Mouse (Mus musculus): ENCODE data around the gene Mrps10.
"Not testable (repeated sequence)": the region's sequence is repeated elsewhere in the genome, so short reads cannot be mapped to it uniquely, and the experiment has no call there.

The Mrps10 gene

DNA sequence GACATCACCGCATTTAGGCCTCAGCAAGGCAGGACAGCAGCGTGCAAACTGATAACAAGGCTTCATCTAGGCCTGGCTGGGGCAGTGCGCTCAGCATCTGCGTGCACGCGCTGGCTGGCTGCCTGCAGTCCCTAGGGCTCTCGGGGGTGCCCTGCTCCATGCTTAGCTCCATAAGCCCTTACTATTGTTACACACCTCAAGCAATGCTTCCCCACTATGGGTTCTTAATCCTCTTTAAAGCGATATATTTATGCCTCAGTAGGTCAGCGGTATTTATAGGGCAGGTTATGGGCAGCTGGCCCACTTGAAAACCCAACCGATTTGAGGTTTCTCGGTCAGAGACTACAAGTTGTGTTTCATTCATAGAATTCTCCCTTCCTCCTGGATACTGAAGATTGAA is 13.2 kb downstream of the Mrps10 start:
- DNase-seq (ENCODE audit: low spot score in 2 of 2) = no peak

DNA sequence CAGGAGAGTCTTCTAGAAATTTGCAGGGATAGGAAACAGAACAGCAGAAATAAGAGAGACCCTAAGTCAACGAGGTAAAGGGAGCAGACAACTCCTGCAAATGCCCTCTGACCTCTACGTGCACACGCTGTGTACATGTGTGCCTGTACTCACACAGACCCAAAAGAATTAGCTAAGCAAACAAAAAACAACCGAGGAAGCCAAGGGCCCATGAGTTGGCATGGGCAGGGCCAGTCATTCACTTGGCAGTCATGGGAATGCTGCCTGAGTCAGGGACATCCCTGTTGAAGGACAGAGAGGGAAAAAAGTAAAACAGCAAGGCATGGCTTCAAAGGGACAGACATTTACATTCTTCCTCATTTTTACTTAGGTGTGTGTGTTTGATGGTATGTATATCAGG is 14.6 kb downstream of the Mrps10 start:
- DNase-seq (ENCODE audit: low spot score in 2 of 2) = no peak

DNA sequence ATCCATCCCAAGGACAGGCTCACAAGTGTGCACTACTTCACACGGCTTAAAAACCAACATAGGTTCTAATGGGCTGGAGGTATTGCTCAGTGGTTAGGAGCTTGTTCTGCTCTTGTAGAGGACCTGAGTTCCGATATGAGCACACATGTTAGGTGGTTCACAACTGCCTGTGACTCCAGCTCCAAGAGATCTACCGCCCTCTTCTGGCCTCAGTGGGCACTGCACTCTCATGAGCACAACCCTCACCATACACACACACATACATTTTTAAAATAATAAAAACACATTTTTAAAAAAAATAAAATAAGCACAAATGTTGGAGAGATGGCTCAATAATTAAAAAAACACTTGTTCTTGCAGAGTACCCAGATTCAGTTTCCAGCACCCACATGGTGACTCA is 15.4 kb downstream of the Mrps10 start:
- DNase-seq (ENCODE audit: low spot score in 2 of 2) = no peak

DNA sequence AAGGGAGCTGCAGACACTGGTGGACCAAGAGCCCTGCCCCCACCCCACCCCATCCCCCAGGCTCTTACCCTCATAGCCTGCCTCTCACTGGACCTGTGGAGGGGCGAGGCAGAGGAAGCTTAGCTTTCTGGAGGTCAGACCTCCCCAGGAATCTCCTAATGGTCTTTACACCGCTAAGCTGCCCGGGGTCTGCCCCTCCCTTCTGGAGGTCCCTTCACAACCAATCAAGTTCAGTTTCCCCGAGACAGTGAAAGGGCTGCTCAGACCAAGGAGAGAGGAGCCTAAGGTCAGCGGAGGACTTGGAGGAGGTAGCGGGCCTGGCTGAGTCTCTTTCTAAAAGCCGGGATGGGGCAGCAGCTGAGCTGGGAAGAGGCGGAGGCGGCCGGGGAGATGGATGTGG is 16.5 kb downstream of the Mrps10 start, which contains the start of gene Guca1b:
Guca1b (plus strand) TSS at position 249 of the 400 bp plus-strand sequence.
- no peak for DNase-seq (ENCODE audit: low spot score in 2 of 2)

DNA sequence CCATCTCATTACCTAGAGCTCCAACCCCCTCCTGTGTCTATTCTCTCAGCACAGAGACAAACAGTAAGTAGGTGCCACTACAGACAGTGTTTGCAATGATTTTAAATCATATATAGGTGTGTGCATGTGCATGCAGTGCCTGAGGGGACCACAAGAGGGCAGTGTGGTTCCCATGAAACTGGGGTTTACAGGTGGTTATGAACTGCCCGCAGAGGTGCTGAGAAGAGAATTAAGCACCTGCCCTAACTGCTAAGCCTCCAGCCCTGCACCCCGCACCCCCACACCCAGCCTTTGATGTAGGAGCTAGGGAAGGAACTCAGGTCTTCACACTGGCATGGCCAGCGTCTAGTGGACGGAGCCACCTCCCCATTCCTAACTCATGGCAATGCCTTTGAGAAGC is 18.0 kb downstream of the Mrps10 start:
- peak; percentile 18 to 31 for DNase-seq (ENCODE audit: low spot score in 2 of 2)

DNA sequence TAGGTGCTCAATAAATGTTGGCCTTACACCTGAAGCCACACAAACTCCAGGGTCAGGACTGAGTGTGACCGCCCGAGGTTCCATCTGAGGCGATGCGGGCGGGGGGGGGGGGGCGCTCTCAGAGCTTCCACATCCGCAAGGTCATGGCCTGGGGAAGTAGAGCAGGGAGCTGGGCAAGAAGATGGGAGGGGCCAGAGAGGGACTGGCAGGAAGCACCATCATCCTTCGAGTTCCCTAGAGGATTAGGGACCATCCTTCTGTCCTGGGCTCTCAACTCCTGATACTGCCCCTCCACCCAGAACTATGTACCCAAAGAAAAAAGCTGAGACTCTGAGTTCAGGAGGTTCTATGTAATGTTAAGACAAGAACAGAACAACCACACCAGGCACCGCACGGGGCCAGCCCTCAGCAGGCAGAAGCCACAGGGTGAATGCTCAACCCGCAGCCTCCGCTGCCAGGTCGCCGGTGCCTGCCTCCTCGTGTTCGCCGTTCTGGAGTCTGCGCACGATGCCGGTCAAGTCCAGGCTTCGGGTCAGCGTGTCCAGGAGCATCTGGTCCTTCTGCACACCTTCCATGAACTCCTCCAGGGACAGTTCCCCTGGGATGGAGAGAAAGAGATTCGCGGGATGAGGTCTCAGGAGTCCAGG is 25.7 kb downstream of the Mrps10 start:
- no peak for DNase-seq (ENCODE audit: low spot score in 2 of 2)

DNA sequence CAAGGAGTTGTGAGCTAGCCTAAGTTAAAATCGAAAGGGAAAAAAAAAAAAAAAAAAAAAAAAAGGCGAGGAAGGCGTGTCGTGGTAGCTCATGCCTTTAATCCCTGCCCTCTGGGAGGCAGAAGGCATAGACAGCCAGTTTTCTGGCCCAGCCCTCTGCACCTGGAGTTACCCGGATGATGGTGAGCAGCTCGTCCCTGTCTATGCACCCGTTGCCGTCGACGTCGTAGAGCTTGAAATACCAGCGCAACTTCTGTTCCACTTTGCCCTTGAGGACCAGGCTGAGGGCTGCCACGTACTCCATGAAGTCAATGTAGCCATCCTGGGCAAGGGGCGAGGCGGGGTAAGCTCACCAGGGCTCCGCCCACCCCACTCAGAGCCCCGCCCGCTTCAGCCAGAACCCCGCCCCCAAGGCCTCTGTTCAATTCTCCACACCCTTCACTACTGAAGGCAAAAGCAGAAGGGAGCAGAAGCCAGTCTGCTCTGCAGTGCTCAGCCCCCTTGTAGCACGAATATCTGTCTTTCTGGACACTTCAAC is 26.8 kb downstream of the Mrps10 start:
- no peak for DNase-seq (ENCODE audit: low spot score in 2 of 2)

DNA sequence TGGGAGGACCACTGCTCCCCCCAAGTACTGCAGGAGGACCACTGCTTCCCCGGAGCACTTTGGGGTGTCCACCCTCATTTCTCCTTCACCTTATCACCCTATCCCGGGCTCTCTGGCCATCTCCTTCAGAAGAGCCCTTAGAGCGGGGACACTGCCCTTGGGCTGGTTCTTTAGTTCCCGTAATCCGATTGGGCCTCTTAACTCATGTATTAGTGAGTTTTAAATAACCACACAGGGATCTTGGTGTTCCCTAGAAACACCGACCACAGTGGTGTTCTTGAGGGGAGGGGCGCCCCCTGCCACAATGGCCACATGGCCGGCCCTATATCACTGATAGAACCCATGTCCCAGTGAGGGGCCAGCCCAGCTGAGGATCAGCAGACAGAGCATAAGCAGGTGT is 30.4 kb downstream of the Mrps10 start:
- DNase-seq (ENCODE audit: low spot score in 2 of 2) = no peak

DNA sequence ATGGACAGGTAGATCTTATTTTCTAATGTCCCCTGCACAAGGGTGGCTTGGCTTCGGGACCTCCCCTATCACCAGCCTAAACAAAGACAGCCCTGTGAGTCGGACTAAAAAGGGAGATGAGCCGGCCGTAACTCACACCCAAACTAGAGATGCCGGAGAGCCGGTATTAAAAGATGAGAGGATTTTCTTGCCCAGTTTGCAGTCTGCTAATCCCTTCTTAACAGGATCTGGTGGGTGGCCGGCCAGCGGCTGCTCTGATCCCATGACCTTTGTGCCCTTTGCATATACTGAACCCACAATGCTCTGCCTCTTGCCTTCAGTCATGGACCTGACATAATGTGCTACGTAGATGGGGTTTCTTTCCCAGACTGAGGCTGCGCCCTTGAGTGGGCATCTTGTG is 31.8 kb downstream of the Mrps10 start, which contains the start of gene Guca1a:
Guca1a (minus strand) TSS at position 134 of the 400 bp plus-strand sequence.
- DNase-seq (ENCODE audit: low spot score in 2 of 2) = no peak

DNA sequence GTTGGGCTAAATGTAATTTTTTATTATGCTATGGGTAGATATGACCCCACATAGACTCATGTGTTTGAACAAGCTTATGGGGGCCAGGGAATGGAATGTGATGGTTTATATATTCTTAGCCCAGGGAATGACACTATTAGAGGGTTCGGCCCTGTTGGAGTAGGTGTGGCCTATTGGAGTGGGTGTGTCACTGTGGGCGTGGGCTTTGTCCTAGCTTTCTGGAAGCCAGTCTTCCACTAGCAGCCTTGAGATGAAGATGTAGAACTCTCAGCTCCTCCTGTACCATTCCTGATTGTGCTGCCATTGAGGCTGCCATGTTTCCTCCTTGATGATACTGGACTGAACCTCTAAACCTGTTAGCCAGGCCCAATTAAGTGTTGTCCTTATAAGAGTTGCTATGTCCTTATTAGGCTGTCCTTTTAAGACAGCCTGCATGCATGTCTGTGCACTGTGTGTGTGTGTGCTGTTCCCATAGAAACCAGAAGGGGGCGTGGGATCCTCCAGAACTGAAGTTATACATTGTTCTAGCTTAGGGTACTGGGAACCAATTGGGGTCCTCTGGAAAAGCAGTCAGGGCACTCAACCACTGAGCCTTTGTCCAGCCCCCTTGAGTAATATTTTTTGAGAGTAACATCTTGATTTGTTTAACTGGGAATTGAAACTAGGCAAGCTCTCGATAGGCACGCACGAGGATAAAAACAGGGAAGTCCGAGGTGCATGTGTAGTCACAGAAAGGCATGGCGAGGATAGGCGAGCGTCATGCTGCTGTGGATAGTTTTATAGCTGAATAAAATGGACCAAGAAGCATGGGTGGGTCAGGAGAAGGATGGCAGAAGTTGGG is 39.2 kb downstream of the Mrps10 start:
- no peak for DNase-seq (ENCODE audit: low spot score in 2 of 2)

DNA sequence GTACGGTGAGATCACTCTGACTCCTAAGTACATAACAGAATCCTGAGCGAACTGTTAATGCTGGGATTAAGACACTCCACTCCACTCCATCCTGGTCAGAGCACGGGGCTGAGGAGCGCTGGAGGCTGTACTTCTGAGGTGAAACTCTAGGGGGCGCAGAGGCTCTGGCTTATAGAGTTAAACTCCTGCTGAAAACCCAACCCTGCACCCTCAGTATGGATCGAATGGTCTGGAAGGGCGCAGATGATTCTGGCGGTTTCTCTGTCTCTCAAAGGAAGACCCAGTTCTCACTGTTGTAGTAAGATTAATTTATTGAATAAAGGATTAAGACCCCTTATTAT is 39.8 kb downstream of the Mrps10 start:
- peak; percentile 21 to 31 for DNase-seq (ENCODE audit: low spot score in 2 of 2)

DNA sequence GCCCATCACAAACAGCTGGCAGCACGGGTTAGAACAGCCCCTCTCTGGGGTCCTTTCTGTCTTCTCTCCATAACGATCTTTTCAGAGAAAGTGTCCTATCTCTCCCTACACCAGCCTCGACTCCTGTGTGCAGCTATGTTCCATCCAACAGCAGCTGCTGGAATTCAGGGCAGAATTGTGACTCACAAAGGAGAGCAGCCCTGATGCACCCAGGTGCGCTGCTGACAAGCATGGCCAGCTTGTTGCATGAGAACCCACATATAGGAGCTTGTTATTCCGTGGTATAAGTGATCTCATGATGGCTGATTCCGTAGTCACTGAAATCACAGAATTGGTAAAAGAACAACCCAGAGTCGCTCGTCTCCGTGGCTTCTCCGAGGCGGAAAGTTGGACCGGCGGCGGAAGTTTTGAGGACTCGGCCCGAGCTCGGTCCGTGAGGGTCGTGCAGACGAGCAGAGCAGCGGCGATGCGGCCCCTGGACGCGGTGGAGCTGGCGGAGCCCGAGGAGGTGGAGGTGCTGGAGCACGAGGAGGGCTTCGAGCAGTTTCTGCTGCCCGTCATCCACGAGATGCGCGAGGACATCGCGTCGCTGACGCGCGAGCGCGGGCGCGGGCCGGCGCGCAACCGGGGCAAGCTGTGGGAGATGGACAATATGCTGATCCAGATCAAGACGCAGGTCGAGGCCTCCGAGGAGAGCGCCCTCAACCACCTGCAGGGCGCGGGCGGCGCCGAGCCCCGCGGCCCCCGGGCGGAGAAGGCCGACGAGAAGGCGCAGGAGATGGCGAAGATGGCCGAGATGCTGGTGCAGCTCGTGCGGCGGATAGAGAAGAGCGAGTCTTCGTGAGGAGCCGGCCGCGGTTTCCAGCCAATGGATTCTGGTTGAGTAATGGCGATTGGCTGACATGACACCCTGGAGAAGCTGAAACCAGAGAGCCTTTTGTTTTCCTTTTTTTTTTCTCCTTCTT is 41.5 kb downstream of the Mrps10 start:
- DNase-seq (ENCODE audit: low spot score in 2 of 2) = peak in 1 of 2 experiments; percentile 10

DNA sequence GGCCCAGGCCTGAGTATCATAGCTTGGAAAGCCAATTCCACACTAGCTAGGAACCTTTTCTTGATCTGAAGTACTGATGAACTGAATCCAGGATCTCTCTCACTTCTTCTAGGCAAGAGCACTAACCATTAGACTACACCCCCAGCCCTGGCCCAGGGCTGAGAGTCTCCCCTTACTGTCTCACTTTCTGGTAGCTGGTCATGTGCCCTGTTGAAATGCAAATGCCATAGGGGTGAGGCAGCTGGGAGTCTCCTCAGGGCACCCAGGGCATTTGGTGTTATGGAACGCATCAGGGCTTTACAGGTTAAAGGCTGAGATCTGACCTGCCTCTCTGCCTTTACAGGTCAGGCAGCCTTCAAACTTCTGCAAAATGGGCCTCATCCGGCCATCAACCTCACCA is 51.5 kb downstream of the Mrps10 start:
- no peak for DNase-seq (ENCODE audit: low spot score in 2 of 2)

DNA sequence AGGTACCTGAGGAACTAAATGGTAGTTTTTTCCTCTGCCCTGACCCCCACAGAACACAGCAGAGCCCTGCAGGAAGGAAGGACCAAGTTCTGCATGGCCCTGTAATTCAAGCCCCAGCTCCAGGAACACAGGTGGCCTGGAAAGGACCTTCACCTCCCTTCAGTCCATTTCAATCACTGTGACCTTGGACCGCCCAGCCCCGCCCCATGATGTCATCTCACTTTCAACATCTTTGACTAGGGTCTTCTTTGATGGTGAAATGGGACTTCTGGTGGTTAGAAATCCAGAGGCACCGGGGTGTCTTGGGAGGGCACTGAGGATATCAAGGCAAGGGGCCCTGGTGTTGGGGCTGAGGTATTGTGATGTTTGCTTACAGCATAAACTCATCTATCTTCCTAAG is 52.9 kb downstream of the Mrps10 start:
- no peak for DNase-seq (ENCODE audit: low spot score in 2 of 2)

DNA sequence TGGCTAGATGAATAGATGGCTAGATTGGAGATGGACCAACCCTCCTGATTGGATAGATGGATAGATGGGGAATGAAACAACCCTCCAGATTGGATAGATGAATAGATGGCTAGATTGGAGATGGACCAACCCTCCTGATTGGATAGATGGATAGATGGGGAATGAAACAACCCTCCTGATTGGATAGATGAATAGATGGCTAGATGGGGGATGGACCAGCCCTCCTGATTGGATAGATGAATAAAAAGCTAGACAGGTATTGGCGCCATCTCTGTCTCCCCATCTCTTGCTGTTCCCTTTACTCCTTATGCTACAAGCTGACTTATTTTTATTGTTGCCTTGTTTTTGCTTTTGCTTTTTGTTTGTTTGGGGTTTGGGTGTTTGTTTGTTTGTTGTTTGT is 53.9 kb downstream of the Mrps10 start:
- DNase-seq (ENCODE audit: low spot score in 2 of 2) = not testable (repeated sequence)

DNA sequence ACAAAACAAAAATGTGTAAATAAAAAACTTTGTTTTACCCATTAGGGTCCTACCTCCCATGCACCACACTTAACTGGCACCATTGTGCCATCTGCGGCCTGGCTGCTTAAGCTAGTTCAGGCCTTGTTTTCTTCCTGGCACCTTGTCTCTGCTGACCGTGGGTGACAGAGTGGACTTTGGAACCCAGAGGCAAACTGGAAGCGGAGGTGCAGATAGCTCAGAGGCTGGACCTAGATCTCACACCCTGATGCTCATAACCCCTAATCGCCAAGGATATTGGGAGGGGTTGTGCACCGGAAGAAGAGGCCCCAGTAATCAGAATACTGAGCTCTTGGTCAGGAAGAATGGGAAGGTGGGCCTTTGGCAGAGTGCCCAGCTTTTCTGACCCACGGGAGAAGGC is 55.5 kb downstream of the Mrps10 start:
- DNase-seq (ENCODE audit: low spot score in 2 of 2) = no peak

DNA sequence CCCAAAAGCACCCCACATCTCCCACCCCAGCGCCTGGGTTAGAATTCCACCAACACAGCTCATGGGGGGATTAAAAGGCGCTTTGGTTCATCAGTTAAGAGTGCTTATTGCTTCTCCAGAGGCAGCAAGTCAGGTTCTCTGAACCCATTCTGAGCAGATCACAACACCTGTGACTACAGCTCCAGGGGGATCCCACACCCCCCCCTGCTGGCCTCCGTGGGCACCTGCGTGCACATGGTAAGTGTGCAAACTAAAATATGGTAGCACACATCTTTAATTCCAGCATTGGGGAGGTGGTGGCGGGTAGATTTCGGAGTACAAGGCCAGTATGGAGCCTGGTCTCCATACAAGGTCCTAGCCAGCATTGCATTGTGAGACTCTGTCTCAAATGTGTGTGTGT is 58.6 kb downstream of the Mrps10 start:
- DNase-seq (ENCODE audit: low spot score in 2 of 2) = no peak

DNA sequence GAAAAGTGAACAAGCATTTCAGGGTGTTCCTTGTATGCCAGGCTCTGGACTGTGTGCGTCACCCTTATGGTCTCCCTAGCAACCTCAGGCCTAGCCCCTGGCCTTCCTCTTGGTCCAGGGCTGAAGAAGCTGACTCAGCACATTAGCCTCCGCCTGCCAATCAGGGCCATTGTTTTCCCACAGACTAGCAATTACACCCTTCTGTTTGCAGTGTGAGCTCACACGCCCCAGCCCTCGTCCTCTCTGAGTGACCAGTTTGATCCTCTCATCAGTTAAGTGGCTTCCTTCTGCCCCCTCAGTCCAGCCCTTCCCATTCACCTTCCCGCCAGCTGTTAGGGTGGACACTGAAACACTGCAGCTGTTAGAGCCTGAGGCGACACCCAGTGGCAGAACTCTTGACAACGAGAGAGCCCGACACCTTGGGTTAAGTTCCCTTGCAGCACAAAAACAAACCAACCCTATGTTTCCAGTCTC is 60.2 kb downstream of the Mrps10 start:
- DNase-seq (ENCODE audit: low spot score in 2 of 2) = no peak

DNA sequence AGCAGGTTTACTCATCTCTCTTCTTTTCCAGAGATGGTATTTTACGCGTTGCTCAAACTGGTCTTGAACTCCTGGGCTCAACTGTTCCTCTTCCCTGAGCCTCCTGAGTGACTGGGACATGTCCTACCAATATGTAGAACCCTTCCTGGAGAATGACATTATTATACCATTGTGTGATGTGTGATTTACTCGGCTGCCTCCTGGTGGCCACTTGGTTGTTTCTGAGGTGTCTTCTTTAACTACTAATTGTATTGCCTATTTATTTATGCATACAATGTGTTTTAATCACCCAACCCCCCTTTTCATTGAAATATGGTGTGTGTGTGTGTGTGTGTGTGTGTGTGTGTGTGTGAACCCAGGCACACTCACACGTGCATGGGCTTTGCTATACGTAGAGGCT is 62.1 kb downstream of the Mrps10 start:
- no peak for DNase-seq (ENCODE audit: low spot score in 2 of 2)
